Mouse (Mus musculus): ENCODE results near the gene Pld2. TPM values are rescaled to one million over a fixed set of nuclear protein-coding genes. Genes with fewer than 3 reads are reported as not detected.

The Pld2 gene
- total and polyA plus RNA-seq, 2 experiments: 3.3 to 9.5 TPM

DNA sequence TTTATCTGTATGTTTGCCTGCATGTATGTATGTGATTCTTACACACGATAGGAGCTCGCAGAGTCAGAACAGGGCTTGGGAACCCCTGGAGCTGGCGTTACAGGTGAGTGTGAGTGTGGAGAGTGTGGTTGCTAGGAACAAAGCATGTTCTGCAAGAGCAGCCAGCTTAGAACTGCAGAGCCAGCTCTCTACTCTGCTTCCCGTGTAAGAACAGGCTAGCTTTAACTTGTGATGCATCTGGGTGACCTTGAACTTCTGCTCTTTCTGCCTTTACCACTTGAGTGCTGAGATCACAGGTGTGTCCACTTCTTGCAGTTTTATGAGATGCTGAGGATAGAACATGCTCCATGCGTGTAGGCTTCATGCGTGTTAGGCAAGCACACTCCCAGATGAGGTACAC is 39.1 kb downstream of the Pld2 start:
- Histone ChIP-seq H3K4me1 (ENCODE audit: control insufficient read depth, insufficient read depth, low read length) (peaks cover 19% of the 10 kb centered on the region), H3K4me3 (ENCODE audit: insufficient read depth, low read depth, low read length) (no peak overlapping the region)

DNA sequence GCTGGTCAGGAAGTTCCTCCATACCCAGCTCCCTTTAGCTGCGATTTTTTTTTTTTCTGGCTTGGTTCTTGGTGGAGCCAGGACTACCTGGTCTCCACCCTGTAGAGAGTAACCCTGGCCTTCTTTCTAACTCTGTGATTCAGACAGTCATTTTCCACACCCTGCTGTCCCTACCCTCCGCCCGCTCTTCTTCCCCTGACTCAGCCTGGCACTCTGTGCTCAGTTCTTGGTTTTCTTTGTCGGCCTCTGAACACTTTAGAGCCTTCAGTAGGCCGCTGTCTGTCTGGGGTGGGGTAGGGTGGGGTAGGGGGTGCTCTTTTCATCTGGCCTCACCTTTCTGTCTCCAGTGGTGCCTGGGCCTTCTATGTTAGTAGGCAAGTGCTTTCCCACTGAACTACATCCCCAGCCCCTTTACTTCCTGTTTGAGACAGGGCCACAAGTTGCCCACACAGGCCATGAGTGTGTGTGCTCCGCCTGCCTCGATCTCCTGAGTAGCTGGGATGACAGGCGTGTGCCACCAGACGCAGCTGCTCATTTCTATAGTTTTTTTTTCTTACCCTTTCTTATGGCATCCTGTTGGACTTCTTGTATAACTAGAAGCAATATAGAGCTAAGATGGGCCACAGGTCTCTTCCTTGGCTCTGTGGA is 40.0 kb downstream of the Pld2 start:
- H3K27me3 ChIP-seq (ENCODE audit: control insufficient read depth, insufficient read depth, low read length): no peaks in the 10 kb centered on the region
- WGBS: 76% methylated on average over 9 of the region's 9 CpGs
- H3K27ac ChIP-seq (replicated peaks; ENCODE audit: insufficient read depth, low read depth, low read length): no peak overlapping the region
- H3K9ac ChIP-seq (ENCODE audit: low read depth, low read length): no peak overlapping the region
- peaks cover 49% of the 10 kb centered on the region for H3K79me2 ChIP-seq (ENCODE audit: control insufficient read depth, insufficient read depth, low read length)
- H3K36me3 ChIP-seq (ENCODE audit: control insufficient read depth, insufficient read depth, low read length): no peaks in the 10 kb centered on the region
- TF ChIP-seq CTCF (IDR thresholded peaks at IDR 0.05; ENCODE audit: low read depth, low read length) (no peak), POLR2A (IDR thresholded peaks at IDR 0.05; ENCODE audit: extremely low read depth, insufficient read depth, low read length) (no peak)
- no peak for DNase-seq (ENCODE audit: extremely low read depth, low read depth, low spot score)
- H3K4me3 ChIP-seq (ENCODE audit: insufficient read depth, low read depth, low read length): no peak overlapping the region
- peaks cover 21% of the 10 kb centered on the region for H3K4me1 ChIP-seq (ENCODE audit: control insufficient read depth, insufficient read depth, low read length)

More for the DNA sequence above, 39.1 kb downstream of the Pld2 start:
- Histone ChIP-seq H3K36me3 (ENCODE audit: control insufficient read depth, insufficient read depth, low read length) (no peaks in the 10 kb centered on the region; the same call in 1 of the 2 replicates), H3K79me2 (ENCODE audit: control insufficient read depth, insufficient read depth, low read length) (peaks cover 46% of the 10 kb centered on the region), H3K27me3 (ENCODE audit: control insufficient read depth, insufficient read depth, low read length) (no peaks in the 10 kb centered on the region), H3K9ac (ENCODE audit: low read depth, low read length) (no peak overlapping the region), H3K27ac (replicated peaks; ENCODE audit: insufficient read depth, low read depth, low read length) (no peak overlapping the region)
- TF ChIP-seq CTCF (IDR thresholded peaks at IDR 0.05; ENCODE audit: low read depth, low read length): no peak
- TF ChIP-seq POLR2A (IDR thresholded peaks at IDR 0.05; ENCODE audit: extremely low read depth, insufficient read depth, low read length): no peak
- no peak for DNase-seq (ENCODE audit: extremely low read depth, low read depth, low spot score)
- 84% methylated on average over 6 of the region's 6 CpGs for WGBS

DNA sequence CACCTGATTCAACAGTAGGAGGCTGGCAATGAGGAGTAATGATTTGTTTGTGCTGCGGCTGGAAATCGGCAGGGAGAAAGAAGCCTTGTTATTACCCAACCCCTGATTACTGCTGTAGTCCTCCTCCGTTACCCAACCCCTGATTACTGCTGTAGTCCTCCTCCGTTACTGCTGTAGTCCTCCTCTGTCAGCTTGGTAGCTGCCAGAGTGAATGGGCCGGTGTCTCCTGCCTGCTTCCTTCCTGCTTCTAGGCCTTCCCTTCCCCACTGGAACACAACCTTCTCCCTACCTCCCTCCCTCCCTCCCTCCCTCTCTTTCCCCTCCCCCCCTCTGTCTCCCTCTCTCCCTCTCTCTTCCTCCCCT is 40.5 kb downstream of the Pld2 start:
- 14% methylated on average over 5 of the region's 5 CpGs for WGBS

DNA sequence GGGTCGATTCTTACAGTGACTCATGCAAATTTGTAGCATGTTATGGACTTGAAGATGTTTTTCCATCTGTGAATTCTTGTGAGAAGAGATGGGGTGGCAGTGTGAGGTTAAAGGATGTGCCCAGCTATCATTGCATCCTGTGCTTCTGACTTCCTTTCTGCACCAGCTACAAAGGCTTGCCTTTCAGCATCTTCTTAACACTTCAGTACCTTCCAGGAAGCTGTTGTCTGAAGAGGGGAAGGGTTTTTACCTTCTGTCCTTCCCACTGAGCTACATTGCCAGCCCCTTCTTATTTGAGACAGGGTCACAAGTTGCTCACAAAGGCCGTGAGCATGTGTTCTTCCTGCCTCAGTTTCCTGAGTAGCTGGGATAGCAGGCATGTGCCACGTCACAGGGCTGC is 41.1 kb downstream of the Pld2 start:
- WGBS: 78% methylated on average over 3 of the region's 3 CpGs
- Histone ChIP-seq H3K36me3 (ENCODE audit: control insufficient read depth, insufficient read depth, low read length) (no peaks in the 10 kb centered on the region), H3K9ac (ENCODE audit: low read depth, low read length) (no peak overlapping the region), H3K27ac (replicated peaks; ENCODE audit: insufficient read depth, low read depth, low read length) (no peak overlapping the region), H3K27me3 (ENCODE audit: control insufficient read depth, insufficient read depth, low read length) (no peaks in the 10 kb centered on the region), H3K79me2 (ENCODE audit: control insufficient read depth, insufficient read depth, low read length) (peaks cover 51% of the 10 kb centered on the region), H3K4me3 (ENCODE audit: insufficient read depth, low read depth, low read length) (no peak overlapping the region), H3K4me1 (ENCODE audit: control insufficient read depth, insufficient read depth, low read length) (peaks cover 22% of the 10 kb centered on the region)
- no peak for TF ChIP-seq CTCF (IDR thresholded peaks at IDR 0.05; ENCODE audit: low read depth, low read length)
- TF ChIP-seq POLR2A (IDR thresholded peaks at IDR 0.05; ENCODE audit: extremely low read depth, insufficient read depth, low read length): no peak
- no peak for DNase-seq (ENCODE audit: extremely low read depth, low read depth, low spot score)

More for the DNA sequence above, 40.5 kb downstream of the Pld2 start:
- Histone ChIP-seq H3K27ac (replicated peaks; ENCODE audit: insufficient read depth, low read depth, low read length) (no peak overlapping the region), H3K36me3 (ENCODE audit: control insufficient read depth, insufficient read depth, low read length) (no peaks in the 10 kb centered on the region), H3K27me3 (ENCODE audit: control insufficient read depth, insufficient read depth, low read length) (no peaks in the 10 kb centered on the region), H3K4me1 (ENCODE audit: control insufficient read depth, insufficient read depth, low read length) (peaks cover 21% of the 10 kb centered on the region), H3K9ac (ENCODE audit: low read depth, low read length) (no peak overlapping the region), H3K4me3 (ENCODE audit: insufficient read depth, low read depth, low read length) (no peak overlapping the region), H3K79me2 (ENCODE audit: control insufficient read depth, insufficient read depth, low read length) (peaks cover 47% of the 10 kb centered on the region)
- peak; percentile 45 for DNase-seq (ENCODE audit: extremely low read depth, low read depth, low spot score)
- no peak for TF ChIP-seq POLR2A (IDR thresholded peaks at IDR 0.05; ENCODE audit: extremely low read depth, insufficient read depth, low read length)
- TF ChIP-seq CTCF (IDR thresholded peaks at IDR 0.05; ENCODE audit: low read depth, low read length): no peak

DNA sequence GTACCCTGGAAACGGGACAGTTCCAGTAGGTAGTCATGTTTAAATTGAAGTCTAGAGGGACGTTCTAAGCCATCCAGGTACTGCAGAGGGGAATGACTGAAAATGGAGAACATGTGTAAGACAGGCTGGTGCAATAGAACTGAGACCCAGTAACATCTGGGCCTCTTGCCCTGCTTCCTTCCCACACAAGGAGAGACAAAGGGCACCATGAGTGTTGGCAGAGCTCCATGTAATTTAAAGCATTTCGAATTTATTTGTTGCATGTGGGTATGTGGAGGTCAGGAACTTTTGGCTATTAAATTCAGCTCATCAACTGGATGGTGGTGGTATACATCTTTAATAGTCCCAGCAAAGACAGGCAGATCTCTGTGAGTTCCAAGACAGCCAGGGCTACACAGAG is 42.3 kb downstream of the Pld2 start:
- H3K4me3 ChIP-seq (ENCODE audit: insufficient read depth, low read depth, low read length): no peak overlapping the region
- peaks cover 28% of the 10 kb centered on the region for H3K4me1 ChIP-seq (ENCODE audit: control insufficient read depth, insufficient read depth, low read length)
- H3K79me2 ChIP-seq (ENCODE audit: control insufficient read depth, insufficient read depth, low read length): peaks cover 52% of the 10 kb centered on the region
- H3K36me3 ChIP-seq (ENCODE audit: control insufficient read depth, insufficient read depth, low read length): no peaks in the 10 kb centered on the region
- DNase-seq (ENCODE audit: extremely low read depth, low read depth, low spot score): no peak
- H3K27me3 ChIP-seq (ENCODE audit: control insufficient read depth, insufficient read depth, low read length): no peaks in the 10 kb centered on the region
- 37% methylated on average over 3 of the region's 3 CpGs for WGBS
- H3K27ac ChIP-seq (replicated peaks; ENCODE audit: insufficient read depth, low read depth, low read length): no peak overlapping the region
- TF ChIP-seq CTCF (IDR thresholded peaks at IDR 0.05; ENCODE audit: low read depth, low read length): no peak
- no peak for TF ChIP-seq POLR2A (IDR thresholded peaks at IDR 0.05; ENCODE audit: extremely low read depth, insufficient read depth, low read length)
- H3K9ac ChIP-seq (ENCODE audit: low read depth, low read length): no peak overlapping the region

DNA sequence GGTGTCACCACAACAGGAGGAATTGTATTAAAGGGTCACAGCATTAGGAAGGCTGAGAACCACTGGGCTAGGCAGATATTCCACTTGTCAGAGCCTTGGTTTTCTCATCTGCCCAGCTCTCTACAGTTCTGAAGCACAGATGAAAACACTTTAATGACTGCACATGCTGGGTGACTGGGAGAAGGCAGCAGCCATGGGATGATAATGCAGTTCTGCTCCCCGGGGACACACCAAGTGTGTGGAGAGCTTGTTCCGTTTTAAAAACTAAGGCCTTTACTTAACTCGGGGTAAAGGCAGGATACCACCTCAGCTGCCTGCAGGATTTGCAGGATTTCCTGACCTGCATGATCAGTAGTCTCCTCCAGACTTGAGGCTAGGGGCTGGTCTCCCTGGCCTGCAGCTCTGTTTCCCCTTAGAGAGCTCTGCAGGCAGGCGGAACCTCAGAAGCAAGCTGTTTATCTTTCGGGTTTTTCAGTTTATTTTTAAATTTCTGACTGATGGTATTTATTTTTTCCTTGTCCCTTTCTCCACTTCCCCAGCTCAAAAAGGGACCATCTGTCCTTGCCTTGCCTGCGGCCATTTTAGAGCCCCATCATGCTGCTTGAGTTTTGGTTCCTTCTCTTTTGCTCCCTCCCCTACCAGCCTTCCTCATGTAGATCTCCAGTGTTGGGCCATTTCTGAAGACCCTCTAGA is 43.3 kb downstream of the Pld2 start:
- no peak overlapping the region for H3K27ac ChIP-seq (replicated peaks; ENCODE audit: insufficient read depth, low read depth, low read length)
- peaks cover 24% of the 10 kb centered on the region for H3K4me1 ChIP-seq (ENCODE audit: control insufficient read depth, insufficient read depth, low read length)
- 65% methylated on average over 6 of the region's 6 CpGs for WGBS

More for the DNA sequence above, 43.3 kb downstream of the Pld2 start:
- DNase-seq (ENCODE audit: extremely low read depth, low read depth, low spot score): no peak
- Histone ChIP-seq H3K36me3 (ENCODE audit: control insufficient read depth, insufficient read depth, low read length) (no peaks in the 10 kb centered on the region), H3K27me3 (ENCODE audit: control insufficient read depth, insufficient read depth, low read length) (no peaks in the 10 kb centered on the region), H3K9ac (ENCODE audit: low read depth, low read length) (no peak overlapping the region), H3K79me2 (ENCODE audit: control insufficient read depth, insufficient read depth, low read length) (peaks cover 52% of the 10 kb centered on the region), H3K4me3 (ENCODE audit: insufficient read depth, low read depth, low read length) (no peak overlapping the region)
- TF ChIP-seq POLR2A (IDR thresholded peaks at IDR 0.05; ENCODE audit: extremely low read depth, insufficient read depth, low read length) (no peak), CTCF (IDR thresholded peaks at IDR 0.05; ENCODE audit: low read depth, low read length) (no peak)
